Mouse (Mus musculus): ENCODE data around the gene Dqx1.

Gene Dqx1

GRCm38 (mm10) chr6:83069488-83070246 lies 12.0 kb downstream of the Dqx1 start:
- DNase-seq (ENCODE audit: extremely low spot score, low read depth, low spot score): no peak

GRCm38 (mm10) chr6:83070247-83070310 lies 12.4 kb downstream of the Dqx1 start, which contains the start of gene Tlx2:
TSS of gene Tlx2 (minus strand) at chr6:83070293.
- no peak for DNase-seq (ENCODE audit: extremely low spot score, low read depth, low spot score)

- DNase-seq (ENCODE audit: extremely low spot score, low read depth, low spot score): no peak
These were observed 12.9 kb downstream of the Dqx1 start for GRCm38 (mm10) chr6:83070311-83071219.

GRCm38 (mm10) chr6:83071220-83071619 lies 13.6 kb downstream of the Dqx1 start:
- DNase-seq (ENCODE audit: extremely low spot score, low read depth, low spot score): no peak

- DNase-seq (ENCODE audit: extremely low spot score, low read depth, low spot score): no peak
These were observed 17.3 kb downstream of the Dqx1 start for GRCm38 (mm10) chr6:83074979-83075378.

GRCm38 (mm10) chr6:83077630-83078323 lies 20.1 kb downstream of the Dqx1 start, which contains the start of gene Pcgf1:
TSS of gene Pcgf1 (plus strand) at chr6:83077869.
- DNase-seq (ENCODE audit: extremely low spot score, low read depth, low spot score): no peak

GRCm38 (mm10) chr6:83078324-83078858 lies 20.7 kb downstream of the Dqx1 start:
- peak; percentile 96 for DNase-seq (ENCODE audit: extremely low spot score, low read depth, low spot score)

- DNase-seq (ENCODE audit: extremely low spot score, low read depth, low spot score): no peak
These were observed 22.6 kb downstream of the Dqx1 start for GRCm38 (mm10) chr6:83080210-83080609.

- DNase-seq (ENCODE audit: extremely low spot score, low read depth, low spot score): no peak
These were observed 25.9 kb downstream of the Dqx1 start for GRCm38 (mm10) chr6:83083497-83083896.

GRCm38 (mm10) chr6:83084477-83084876 lies 26.8 kb downstream of the Dqx1 start:
- DNase-seq (ENCODE audit: extremely low spot score, low read depth, low spot score): no peak

- no peak for DNase-seq (ENCODE audit: extremely low spot score, low read depth, low spot score)
These were observed 28.7 kb downstream of the Dqx1 start, which contains the start of gene Lbx2 for GRCm38 (mm10) chr6:83086121-83087035. TSS of gene Lbx2 (plus strand) at chr6:83086367.

GRCm38 (mm10) chr6:83087205-83087925 lies 29.7 kb downstream of the Dqx1 start:
- DNase-seq (ENCODE audit: extremely low spot score, low read depth, low spot score): no peak

GRCm38 (mm10) chr6:83087926-83088260 lies 30.2 kb downstream of the Dqx1 start:
- DNase-seq (ENCODE audit: extremely low spot score, low read depth, low spot score): no peak

GRCm38 (mm10) chr6:83092416-83093127 lies 34.9 kb downstream of the Dqx1 start:
- DNase-seq (ENCODE audit: extremely low spot score, low read depth, low spot score): no peak

GRCm38 (mm10) chr6:83095968-83096367 lies 38.3 kb downstream of the Dqx1 start:
- no peak for DNase-seq (ENCODE audit: extremely low spot score, low read depth, low spot score)

- DNase-seq (ENCODE audit: extremely low spot score, low read depth, low spot score): no peak
These were observed 40.8 kb downstream of the Dqx1 start for GRCm38 (mm10) chr6:83098411-83098810.

GRCm38 (mm10) chr6:83101316-83101687 lies 43.7 kb downstream of the Dqx1 start, which contains the start of the genes Ccdc142 and Gm42688:
TSS of gene Ccdc142 (plus strand) at chr6:83101601.
TSS of gene Gm42688 (plus strand) at chr6:83101617.
- DNase-seq (ENCODE audit: extremely low spot score, low read depth, low spot score): peak; percentile 71

- DNase-seq (ENCODE audit: extremely low spot score, low read depth, low spot score): no peak
These were observed 44.3 kb downstream of the Dqx1 start for GRCm38 (mm10) chr6:83101688-83102556.

Measured in hindlimb bud, embryonic 11.5 days (tissue).